Mouse (Mus musculus): Measurements from ENCODE around the gene Hist1h2ad.
"Not testable (repeated sequence)": the region's sequence is repeated elsewhere in the genome, so short reads cannot be mapped to it uniquely, and the experiment has no call there.

- not testable (repeated sequence) for TF ChIP-seq TCF12 (IDR thresholded peaks at IDR 0.05; ENCODE audit: insufficient read depth, poor library complexity, severe bottlenecking); MYOG (IDR thresholded peaks at IDR 0.05; ENCODE audit: control insufficient read depth in 1 of 3, insufficient read depth in 1 of 3, insufficient read length in 2 of 3, low read depth in 2 of 3); MAX (IDR thresholded peaks at IDR 0.05; ENCODE audit: low read depth)
- TF ChIP-seq POLR2A (IDR thresholded peaks at IDR 0.05; ENCODE audit: insufficient read length, low read depth) (peak; percentile 61), POLR2AphosphoS2 (IDR thresholded peaks at IDR 0.05; ENCODE audit: insufficient read length, low read depth) (peak; percentile 70)
These were observed 477 bp downstream of the Hist1h2ad start for GRCm38 (mm10) chr13:23574546-23575170.

All from myocyte (in vitro differentiated cells).